Mouse (Mus musculus): Measurements from ENCODE around the gene Sertad2.

The Sertad2 gene

GRCm38 (mm10) chr11:20680781-20681180 lies 137.7 kb downstream of the Sertad2 start:
- DNase-seq (ENCODE audit: low spot score in 2 of 2) = no peak

GRCm38 (mm10) chr11:20681679-20682078 lies 138.6 kb downstream of the Sertad2 start:
- no peak for DNase-seq (ENCODE audit: low spot score in 2 of 2)

DNA sequence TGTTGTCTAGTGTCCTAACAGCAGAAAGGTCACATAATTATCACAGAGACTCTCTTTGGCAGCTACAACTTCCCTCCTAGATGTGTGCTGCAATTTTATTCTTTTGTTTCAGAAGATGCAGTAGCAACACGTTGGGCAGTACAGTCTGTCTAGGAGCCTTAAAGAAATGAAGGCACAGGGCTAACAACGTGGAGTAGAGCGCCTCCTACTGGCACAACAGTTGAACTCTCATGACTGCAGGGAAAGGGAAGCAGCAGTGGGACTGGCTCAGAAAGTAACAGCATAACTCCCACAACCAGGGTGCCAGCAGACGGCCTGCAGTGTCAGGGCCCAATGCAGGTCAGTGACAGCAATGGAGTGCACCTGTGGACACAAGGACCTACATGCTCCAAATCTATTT lies 147.9 kb downstream of the Sertad2 start:
- peak; percentile 26 to 44 for DNase-seq (ENCODE audit: low spot score in 2 of 2)
